Mouse (Mus musculus) testis, adult 2 months (tissue): ENCODE data around the gene Ttc26.

Source experiments
- CTCF ChIP-seq: fragments of 200-500 bp; IDR thresholded peaks from 2 replicates; pipeline ENCODE4 v1.5.1; 2012; ENCODE audit warnings: low read depth, mild to moderate bottlenecking, inconsistent platforms, low read length, moderate library complexity; ENCODE audit not compliant: control insufficient read depth, insufficient read depth, insufficient replicate concordance
- POLR2A ChIP-seq: fragments of 200-500 bp; IDR thresholded peaks from 2 replicates; pipeline ENCODE4 v1.6.1; 2012; ENCODE audit warnings: low read depth, mild to moderate bottlenecking, inconsistent platforms, low read length, moderate library complexity; ENCODE audit not compliant: control insufficient read depth

- TF ChIP-seq CTCF (no peak), POLR2A (no peak)
Observed at GRCm38 (mm10) chr6:38357603-38358252, 23.5 kb upstream of the Ttc26 start.
